Mouse (Mus musculus) olfactory bulb, adult 2 months (tissue): ENCODE data around the gene Ndrg2.
"Not testable (repeated sequence)": the region's sequence is repeated elsewhere in the genome, so short reads cannot be mapped to it uniquely, and the experiment has no call there.

Experiments used
- CTCF ChIP-seq: fragments of 200-500 bp; IDR thresholded peaks from 2 replicates; pipeline ENCODE4 v1.5.1; 2012; ENCODE audit warnings: low read depth, mild to moderate bottlenecking, low read length, moderate library complexity; ENCODE audit not compliant: insufficient read depth
- POLR2A ChIP-seq: fragments of 200-500 bp; IDR thresholded peaks from 2 replicates; pipeline ENCODE4 v1.6.1; 2012; ENCODE audit warnings: mild to moderate bottlenecking, low read depth, low read length, moderate library complexity; ENCODE audit not compliant: insufficient read depth

- not testable (repeated sequence) for TF ChIP-seq POLR2A, CTCF
These were observed 50.4 kb downstream of the Ndrg2 start for GRCm38 (mm10) chr14:51863603-51864002.
